Mouse (Mus musculus): ENCODE measurements around the gene Spem1.
"Not testable (repeated sequence)": the region's sequence is repeated elsewhere in the genome, so short reads cannot be mapped to it uniquely, and the experiment has no call there.

The Spem1 gene

DNA sequence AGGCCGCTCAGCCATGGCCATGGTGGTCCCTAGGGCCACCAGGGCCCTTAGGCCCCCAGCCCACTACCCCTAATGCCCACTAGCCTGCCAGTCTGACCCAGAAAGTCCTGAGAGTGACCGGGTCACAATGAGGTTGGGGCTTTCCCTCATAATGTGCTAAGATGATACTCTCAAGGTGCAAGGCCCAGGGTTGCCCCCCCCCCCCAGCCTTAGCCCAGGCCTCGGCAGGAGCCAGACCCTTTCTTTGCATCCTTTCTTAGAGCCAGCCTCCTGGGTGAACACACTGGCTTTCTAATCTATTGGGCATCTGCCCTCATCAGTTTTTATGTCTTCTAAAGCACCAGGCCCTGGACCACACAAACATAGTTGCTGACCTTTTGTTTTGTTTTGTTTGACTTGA, at the start of gene Spem1:
TSS of gene Spem1 (minus strand) at position 101 of the 400 bp plus-strand sequence.
- no peak for DNase-seq (ENCODE audit: low read depth, low spot score)

DNA sequence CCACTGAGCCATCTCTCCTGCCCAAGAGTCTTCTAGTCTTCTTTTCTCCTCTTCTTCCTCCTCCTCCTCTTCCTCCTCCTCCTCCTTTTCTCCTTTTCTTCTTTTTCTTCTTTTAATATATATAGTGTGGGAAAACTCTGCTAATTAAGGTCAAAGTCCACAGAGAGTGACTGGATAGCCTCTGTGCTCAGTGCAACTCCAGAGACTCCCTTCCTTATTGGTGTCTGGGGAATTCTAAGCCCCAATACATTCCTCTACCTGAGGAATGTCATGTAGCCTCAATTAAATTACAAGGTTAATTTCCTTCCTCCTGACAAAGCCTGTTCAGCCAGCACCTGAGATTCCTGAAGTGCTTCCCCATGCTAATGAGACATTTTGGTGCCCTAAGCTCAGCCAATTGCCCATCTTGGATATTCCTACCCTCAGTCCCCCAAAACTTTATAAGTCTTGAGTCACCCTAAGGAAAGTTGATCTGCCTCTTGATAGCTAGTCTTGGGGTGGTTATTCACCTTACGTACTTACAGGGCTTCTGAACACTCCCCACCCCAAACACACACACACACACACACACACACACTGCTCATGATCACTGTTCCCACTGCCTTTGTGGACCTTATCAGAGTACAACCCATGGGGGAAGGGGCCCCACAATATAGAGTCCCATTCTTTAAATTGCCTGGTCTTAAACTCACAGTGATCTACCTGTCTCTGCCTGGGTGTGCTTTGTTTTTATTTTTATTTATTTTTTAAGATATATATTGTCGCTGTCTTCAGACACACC, 48.5 kb upstream of the Spem1 start:
- DNase-seq (ENCODE audit: low read depth, low spot score) = no peak

DNA sequence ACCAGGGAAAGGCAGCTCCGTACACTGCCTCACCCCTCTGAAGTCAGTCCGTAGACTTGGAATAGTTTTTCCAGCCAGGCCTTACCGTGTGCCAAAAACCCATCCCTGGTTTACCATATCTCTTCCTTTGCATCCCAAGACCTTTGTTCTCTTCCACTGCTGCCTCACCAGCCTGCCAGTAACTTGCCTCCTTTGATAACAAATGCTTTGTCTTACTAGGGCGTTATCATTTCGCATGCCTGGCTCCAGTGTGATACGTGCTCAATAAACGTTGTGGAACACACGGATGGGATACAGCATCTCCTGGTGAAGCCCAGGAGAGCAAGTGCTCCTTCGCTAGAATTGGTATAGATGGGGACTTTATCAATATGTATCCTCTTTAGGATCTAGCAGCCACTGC, 45.4 kb upstream of the Spem1 start:
- no peak for DNase-seq (ENCODE audit: low read depth, low spot score)

DNA sequence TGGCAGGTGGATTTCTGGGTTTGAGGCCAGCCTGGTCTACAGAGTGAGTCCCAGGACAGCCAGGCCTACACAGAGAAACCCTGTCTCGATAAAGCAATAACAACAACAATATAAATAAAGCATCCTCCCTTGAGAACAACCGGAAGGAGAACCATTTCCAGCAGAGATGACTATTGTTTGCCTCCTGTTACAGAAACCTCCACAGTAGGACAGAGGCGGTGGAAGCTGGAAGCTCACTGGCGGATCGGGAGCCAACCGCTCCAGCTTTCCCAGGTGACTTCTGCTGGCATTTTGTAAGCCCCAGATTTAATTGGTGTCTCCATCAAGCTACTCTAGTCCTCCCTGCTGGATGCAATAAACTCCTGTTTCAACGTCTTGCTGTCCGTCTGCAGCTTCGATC, 43.6 kb upstream of the Spem1 start:
- no peak for DNase-seq (ENCODE audit: low read depth, low spot score)

DNA sequence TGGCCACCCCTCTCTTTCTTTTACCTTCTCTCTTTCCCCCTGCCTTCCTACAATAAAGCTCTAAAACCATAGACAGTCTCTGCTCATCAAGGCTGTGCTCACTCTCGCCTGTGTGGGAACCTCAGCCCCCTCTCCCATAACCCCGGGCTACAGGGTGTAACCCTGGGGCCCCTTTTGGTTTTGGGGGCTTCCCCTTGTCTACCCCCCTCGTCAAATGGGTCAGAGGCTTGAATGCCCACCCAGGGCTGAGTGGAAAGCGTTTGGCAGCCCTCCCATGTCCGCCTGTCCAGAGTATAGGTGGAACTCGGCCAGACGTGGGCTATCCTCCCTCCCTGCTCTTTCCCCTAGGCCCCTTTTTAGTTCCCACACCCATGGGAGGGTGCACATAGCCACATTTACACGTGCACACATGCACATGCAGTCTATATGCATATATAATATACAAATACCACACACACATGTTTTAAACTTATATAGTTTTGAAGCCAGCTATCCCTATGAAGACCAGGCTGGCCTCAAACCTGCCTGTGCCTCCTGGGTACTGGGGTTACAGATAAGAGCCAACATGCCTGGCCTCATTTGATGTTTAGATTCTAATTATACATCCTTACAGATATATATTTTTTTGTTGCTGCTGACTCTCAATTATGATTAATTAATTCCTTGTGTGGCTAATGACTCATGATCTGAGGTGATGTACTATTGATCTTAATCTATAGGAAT, 42.3 kb upstream of the Spem1 start:
- no peak for DNase-seq (ENCODE audit: low read depth, low spot score)

DNA sequence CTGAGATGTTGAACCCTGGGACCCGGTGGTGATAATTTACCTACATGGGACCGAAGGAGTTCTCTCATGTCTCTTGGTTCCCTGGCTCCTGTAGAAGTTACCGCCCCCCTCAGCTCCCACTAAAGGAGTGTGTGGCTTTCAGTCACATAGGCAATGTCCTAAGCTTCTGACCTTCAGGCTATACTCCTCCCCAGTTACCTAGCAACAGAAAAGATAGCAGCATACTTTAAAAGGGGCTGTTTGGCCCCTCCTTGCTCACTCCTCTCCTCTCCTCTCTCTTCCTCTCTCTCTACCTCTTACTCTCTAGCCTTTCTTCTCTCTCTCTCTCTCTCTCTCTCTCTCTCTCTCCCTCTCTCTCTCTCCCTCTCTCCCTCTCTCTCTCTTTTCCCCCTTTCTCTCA, 41.7 kb upstream of the Spem1 start:
- DNase-seq (ENCODE audit: low read depth, low spot score) = not testable (repeated sequence)

DNA sequence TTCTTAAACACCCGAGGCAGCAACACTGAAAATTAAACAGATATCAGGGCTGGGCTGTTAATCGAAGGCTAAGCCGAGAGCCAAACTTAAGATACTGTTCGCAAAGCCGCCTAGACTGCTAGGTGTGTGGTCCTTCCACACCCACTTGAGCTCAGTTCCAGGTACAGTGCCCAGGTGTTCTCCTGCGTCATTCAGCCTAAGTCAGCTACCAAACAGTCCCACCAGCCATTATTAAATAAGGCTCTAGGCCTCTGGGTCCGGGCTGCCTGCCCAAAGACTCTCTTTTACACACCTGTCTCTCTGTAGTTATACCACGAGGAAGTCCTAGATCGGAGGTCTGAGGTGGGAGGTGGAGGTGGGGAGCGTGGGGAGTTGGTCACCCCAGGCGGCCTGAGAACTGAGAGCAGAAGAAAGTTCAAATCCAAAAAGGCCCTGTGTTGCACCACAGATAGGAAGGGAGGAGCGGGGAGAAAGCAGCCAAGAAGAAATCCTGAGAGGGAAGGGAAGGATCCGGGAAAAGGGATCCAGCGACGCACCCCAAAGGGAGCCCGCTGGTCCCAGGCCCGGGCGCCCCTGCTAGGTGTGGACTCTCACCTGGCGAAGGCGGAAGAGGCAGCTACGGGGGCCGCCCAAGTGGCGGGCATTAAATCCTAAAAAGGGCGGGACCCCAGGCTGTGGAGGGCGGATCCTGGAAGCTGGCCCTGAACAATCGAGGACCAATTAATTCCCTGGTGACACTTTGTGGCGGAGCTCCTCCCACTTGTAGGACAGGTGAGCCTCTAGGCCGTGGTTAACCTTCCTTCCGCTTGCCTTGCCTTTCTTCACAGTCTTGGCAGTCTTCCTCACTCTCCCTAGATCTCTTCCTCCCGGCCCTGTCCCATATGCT, 36.4 kb upstream of the Spem1 start, which contains the start of gene Tnk1:
TSS of gene Tnk1 (minus strand) at position 618 of the 886 bp plus-strand sequence.
- DNase-seq (ENCODE audit: low read depth, low spot score) = peak; percentile 75

DNA sequence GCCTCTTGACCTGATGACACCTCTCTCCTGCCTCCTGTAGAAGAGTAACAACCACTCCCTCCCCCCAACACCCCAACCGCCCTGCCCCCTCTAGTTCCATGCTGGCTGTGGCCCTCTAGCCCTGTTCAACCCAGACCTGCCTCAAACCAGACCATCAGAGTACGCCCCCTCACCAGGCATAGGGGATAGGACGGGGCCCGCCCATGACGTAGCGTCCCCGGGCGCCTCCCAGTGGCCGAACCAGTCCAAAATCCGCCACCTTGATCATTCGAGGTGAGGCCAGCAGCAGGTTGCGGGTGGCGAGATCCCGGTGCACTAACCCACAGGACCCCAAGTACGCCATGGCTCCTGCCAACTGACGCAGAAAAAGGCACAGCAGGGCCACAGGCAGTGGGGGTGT, 33.4 kb upstream of the Spem1 start:
- DNase-seq (ENCODE audit: low read depth, low spot score) = peak; percentile 90

DNA sequence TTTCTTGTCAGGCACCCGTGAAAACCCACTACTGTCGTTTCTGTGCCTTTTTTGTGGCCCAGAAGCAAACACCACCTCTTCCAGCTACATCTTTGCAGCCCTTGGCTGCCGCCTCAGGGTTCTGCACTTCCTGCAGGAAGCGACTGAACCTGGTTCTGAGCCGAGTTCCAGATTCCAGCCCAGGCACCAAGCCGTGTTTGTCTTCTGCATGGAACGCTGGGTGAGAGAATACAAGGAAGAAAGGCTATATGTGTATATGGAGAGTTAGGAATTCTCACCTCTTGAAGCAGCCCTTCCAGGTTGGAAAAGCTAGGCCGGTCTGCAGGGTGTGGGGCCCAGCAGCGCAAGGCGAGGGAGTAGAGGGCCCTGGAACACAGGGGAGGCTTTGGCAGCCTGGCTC, 32.7 kb upstream of the Spem1 start:
- DNase-seq (ENCODE audit: low read depth, low spot score) = no peak

DNA sequence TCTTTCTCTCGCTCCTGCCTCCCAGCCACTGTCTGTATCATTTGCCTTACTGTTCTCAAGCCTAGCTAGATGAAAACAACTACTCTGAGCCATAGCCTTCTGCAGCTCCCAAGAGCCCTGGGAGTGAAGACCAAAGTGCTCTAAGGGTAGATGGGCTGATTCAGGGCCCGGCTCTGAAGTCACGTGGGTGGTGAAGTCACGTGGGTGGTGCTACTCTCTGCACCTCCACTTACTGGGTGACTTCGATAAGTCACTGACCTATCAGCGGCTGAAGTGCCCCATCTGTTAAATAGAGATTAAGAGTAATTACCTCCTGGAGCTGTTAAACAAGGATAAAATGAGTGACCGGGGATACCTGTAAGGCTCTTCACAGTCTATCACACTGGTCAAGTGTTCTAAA, 32.0 kb upstream of the Spem1 start:
- peak; percentile 80 for DNase-seq (ENCODE audit: low read depth, low spot score)

DNA sequence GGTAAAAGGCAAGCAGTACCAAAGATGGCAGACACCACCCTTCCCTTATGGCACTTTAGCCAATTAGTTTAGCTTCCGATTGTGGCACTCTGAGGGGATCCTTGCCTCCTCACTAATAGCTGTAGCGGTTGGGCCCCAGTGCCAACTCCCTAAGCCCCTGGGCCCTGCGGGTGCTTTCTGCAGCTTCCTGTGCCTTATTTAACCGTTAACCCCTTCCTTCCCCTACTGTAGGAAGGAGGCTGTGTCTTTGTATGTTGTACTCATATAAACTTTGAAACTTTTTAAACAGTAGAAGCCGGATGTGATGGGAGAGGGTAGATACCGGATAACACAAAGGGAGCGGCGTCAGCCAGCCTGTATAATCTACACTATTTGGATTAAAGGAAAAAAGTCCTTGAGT, 28.8 kb upstream of the Spem1 start:
- no peak for DNase-seq (ENCODE audit: low read depth, low spot score)

DNA sequence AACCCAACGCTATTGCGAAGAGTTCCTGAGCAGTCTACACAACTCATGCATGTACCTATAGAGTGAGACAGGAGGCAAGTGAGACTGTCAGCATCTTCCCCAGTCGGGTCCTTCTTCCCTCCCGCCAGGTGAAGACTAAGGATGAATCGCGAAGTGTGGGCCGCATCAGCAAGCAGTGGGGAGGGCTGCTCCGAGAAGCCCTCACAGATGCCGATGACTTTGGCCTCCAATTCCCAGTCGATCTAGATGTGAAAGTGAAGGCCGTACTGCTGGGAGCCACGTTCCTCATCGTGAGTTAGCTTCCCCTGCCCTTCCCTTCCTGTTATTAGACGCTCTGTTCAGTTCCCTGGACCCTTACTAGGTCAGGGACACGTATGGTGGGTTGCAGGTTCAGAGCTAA, 27.9 kb upstream of the Spem1 start:
- no peak for DNase-seq (ENCODE audit: low read depth, low spot score)

DNA sequence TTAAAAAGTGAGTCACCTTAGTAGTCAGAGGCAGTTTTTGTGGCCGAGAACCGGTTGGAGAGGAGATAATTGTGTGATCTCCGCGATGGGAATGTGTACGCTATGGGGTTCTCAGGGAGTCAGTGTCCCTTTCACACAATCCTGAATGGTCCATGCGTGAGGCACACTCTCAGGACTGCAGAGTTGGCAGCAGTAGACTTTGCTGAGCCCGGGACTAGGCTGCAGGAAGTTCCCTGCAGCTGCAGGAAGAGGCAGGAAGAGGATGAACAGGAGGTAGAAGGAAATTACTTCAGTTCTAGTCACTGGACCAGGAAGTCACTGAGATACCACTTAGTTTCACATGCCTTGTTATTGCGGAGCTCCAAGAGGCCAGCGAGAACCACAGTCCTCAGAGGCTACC, 27.1 kb upstream of the Spem1 start:
- no peak for DNase-seq (ENCODE audit: low read depth, low spot score)

DNA sequence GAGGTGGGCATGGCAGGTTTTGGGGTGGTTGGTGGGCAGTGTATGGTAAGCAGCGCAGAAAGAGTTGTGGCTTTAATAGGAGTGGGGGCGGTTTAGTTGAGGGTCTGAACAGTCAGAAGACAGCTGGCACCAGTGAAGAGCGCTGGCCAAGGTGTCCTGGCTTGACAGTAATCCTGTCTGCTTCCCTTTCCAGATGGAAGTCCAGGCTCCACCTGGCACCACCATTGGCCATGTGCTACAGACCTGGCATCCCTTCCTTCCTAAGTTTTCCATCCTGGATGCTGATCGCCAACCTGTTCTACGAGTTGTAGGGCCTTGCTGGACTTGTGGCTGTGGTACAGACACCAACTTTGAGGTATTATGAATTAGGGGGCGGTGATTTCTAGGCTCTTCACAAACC, 26.0 kb upstream of the Spem1 start:
- no peak for DNase-seq (ENCODE audit: low read depth, low spot score)

DNA sequence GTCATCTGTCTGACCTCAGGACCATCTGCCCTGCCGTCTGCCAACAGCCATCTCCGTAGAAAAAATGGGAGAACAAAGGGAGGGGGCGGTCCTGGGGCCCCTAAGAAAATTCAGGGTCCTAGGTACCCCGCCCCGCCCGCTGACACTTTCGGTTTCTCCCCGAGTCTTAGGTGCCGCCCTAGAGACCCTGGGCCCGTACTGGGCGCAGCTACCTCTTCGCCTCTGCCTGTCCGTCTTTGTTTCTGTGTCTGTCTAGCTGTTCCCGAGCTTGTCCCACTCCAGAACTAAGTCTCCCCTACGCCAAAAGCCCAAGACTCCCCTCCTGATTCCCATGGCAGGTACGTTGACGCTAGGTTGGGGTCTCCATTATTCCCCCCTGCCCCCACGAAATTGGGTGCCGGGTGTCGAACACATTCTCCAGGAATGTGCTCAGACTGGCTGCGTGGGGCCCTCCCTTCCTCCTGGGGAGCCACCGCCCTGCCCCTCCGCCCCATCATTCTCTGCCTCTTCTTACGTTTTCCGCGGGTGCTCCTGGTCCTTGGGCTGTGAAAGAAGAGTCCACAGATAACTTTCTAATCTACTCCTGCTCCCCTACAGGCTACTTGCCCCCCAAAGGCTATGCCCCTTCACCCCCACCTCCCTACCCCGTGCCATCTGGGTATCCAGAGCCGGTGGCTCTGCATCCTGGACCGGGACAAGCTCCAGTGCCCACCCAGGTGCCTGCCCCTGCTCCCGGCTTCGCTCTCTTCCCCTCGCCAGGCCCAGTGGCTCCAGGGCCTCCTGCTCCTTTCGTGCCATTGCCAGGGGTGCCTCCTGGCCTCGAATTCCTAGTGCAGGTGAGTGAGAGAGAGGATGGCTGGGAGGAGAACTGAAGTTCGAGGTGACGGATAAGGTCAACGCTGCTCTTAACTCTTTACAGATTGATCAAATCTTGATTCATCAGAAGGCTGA, 25.0 kb upstream of the Spem1 start:
- no peak for DNase-seq (ENCODE audit: low read depth, low spot score)

DNA sequence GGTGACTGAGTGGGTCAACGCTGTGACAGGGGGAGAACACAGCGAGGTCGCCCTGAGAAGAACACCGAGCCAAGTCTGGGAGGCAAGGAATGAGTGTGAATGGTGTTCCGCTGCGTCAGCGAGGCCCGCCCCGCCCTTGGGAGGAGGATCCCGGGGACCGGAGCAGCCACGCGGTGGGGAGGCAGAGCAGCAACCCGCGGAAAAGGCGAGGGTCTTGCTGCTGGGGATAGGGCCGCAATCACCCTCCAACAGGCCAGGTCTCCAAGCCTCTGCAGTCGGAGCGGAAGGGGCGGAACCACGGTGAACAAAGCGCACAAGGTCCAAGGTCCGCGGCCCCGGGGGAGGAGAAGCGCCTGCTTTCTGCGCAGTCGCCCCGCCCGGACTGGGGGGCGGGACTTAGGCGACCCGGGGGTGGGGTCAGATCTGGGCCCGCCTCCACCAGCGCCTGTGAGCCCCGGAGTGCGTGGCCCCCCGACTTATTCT, 24.3 kb upstream of the Spem1 start, which contains the start of gene Plscr3:
TSS of gene Plscr3 (plus strand) at position 179 of the 483 bp plus-strand sequence.
- peak; percentile 95 for DNase-seq (ENCODE audit: low read depth, low spot score)

DNA sequence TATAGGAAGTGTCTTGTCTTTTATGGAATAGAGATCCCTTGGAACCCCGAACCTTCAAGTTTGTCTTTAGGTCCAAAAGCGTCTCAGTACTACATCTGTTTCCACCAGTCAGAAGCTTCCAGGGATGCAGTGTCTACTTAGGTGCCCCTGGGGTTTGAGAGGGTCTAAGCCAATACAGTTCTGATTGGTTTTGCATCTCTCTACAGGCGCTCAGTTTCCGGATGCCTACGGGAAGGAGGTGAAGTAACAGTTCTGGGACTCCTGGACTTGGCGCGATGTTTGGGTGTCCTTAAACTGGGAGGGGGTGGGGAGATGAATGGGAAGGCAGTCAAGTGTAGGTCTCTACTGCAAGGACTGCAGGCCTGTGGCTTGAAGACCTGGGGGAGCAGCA, 16.7 kb upstream of the Spem1 start:
- DNase-seq (ENCODE audit: low read depth, low spot score) = peak; percentile 68

DNA sequence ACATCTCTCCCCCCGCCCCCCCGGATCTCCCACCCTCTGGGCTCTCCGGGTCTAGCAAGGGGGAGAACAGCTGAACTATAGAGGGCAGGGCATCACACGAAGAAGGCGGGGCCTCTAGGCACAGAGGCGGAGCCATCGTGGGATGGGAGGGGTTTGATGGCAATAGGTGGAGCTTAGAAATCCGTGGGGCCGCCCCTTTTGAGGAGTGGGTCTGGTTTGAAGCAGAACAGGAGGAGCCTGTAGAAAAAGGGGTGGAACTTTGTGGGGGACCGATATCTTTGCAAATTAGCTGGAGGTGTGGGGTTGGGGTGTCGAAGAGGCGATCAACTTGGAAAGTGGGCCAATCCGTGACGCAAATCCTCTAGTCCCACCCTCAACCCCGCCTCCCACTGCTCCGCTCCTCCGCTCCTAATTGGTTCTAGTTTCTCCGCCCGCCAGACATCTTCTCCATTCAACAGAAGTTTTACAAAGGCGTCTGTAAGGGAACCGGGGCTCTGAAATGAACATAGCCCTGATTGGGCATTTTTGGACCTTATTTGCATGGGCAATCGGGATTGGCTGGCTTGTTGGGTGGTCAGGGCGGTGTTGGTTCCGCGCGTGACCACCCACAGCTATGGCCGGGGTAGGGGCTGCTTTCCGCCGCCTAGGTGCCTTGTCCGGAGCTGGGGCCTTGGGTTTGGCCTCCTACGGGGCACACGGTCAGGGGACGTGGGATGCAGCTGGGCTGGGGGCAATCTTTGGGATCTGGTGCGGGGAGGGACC, 16.2 kb upstream of the Spem1 start, which contains the start of gene Tmem256:
TSS of gene Tmem256 (plus strand) at position 563 of the 762 bp plus-strand sequence.
- peak; percentile 100 for DNase-seq (ENCODE audit: low read depth, low spot score)

DNA sequence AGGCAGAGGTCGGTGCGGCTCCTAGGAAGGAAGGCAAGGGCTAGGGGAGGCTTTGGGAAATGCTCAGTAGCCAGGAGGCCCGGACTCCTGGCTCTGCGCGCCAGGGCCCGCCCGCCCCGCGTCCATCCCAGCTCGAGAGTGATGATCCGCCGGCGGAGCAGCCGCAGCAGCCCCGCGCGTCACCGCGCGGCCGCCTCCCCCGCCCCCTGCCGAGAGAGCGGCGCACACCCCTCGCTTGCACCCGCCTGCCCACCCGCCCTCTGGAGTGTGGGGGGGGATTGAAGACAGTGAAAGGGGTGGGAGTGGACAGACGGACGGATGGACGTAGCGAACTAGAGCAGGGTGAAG, 15.6 kb upstream of the Spem1 start, which contains the start of gene Nlgn2:
TSS of gene Nlgn2 (minus strand) at position 181 of the 348 bp plus-strand sequence.
- no peak for DNase-seq (ENCODE audit: low read depth, low spot score)

Data from R1 (cell line).